Mouse (Mus musculus): ENCODE measurements around the gene Pglyrp1.

The Pglyrp1 gene

DNA sequence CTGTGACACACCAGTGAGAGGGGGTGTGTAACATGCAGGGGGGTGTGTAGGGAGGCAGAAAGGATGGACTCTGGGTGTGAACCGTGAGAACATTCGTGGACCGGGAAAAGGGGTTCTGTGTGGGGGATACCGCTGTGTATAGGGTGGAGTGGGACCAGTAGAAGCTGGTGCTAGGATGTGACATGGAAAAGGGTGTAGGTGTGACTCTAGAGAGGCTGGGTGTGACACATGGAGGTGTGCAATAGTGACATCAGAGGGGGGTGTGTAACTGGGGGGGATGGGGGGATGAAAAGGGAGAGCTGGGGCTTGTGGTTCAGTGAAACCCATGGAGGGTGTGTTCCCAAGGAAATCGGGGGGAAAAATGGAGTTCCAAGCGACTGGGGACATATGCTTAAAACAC lies 55.8 kb downstream of the Pglyrp1 start:
- no peak for DNase-seq (ENCODE audit: low spot score)

DNA sequence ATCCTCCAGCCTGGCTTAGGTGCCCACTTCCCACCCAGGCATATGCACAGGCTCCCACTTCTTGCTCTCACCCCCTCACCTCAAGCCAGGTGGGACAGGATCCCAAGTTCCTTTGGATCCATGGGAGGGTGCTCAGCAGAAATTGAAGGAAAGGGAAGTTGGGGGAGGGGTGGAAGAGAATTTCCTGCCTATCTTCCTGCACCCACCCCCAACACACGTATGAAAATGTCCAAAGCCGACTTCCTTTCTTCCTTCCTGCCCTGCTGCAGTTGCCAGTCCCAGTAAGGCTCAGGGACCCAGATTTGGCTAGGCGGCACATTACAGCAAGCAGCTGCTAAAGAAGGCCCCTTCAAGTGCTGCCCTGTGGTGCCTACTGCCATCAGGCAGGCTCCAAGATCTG lies 56.6 kb downstream of the Pglyrp1 start:
- no peak for DNase-seq (ENCODE audit: low spot score)

Data from yolk sac, embryonic 10.5 days (tissue).